Mouse (Mus musculus): ENCODE results near the gene 5730409E04Rik. TPM values are rescaled to one million over a fixed set of nuclear protein-coding genes. Genes with fewer than 3 reads are reported as not detected.

Gene 5730409E04Rik
- polyA plus RNA-seq, 1 experiment from 2014 or later, result 16.4 TPM

- 81% methylated on average over 2 of the region's 2 CpGs for WGBS
- no peak for ATAC-seq (ENCODE audit: low FRiP score, low read depth)
- no peaks in the 10 kb centered on the region for H3K36me3 ChIP-seq
- H3K9ac ChIP-seq, result no peak overlapping the region
- H3K4me3 ChIP-seq, result no peak overlapping the region
- H3K27ac ChIP-seq (replicated peaks), result no peak overlapping the region
- peaks cover 11% of the 10 kb centered on the region for H3K4me1 ChIP-seq (replicated peaks)
- H3K9me3 ChIP-seq, result no peaks in the 10 kb centered on the region
- H3K27me3 ChIP-seq, result peaks cover 23% of the 10 kb centered on the region
- no peak overlapping the region for H3K4me2 ChIP-seq
Measured at GRCm38 (mm10) chr4:126604141-126604540, 5.5 kb upstream of the 5730409E04Rik start.

GRCm38 (mm10) chr4:126605751-126606150 lies 3.9 kb upstream of the 5730409E04Rik start:
- H3K9ac ChIP-seq, result no peak overlapping the region
- no peaks in the 10 kb centered on the region for H3K36me3 ChIP-seq
- H3K4me2 ChIP-seq, result no peak overlapping the region
- no peak overlapping the region for H3K27ac ChIP-seq (replicated peaks)
- 88% methylated on average over 4 of the region's 4 CpGs for WGBS
- H3K27me3 ChIP-seq, result peaks cover 23% of the 10 kb centered on the region
- H3K4me1 ChIP-seq (replicated peaks), result peaks cover 15% of the 10 kb centered on the region
- H3K4me3 ChIP-seq, result no peak overlapping the region
- H3K9me3 ChIP-seq, result no peaks in the 10 kb centered on the region
- ATAC-seq (ENCODE audit: low FRiP score, low read depth), result no peak

- Histone ChIP-seq H3K9ac (no peak overlapping the region), H3K36me3 (no peaks in the 10 kb centered on the region), H3K27me3 (no peaks in the 10 kb centered on the region; the same call in 1 of the 2 replicates), H3K27ac (replicated peaks) (no peak overlapping the region), H3K9me3 (no peaks in the 10 kb centered on the region), H3K4me3 (no peak overlapping the region), H3K4me1 (replicated peaks) (peaks cover 10% of the 10 kb centered on the region; the same call in 1 of the 2 replicates), H3K4me2 (no peak overlapping the region)
- 92% methylated on average over 17 of the region's 17 CpGs for WGBS
- no peak for ATAC-seq (ENCODE audit: low FRiP score, low read depth)
Measured at GRCm38 (mm10) chr4:126611991-126612390, 2.4 kb downstream of the 5730409E04Rik start.

- H3K9me3 ChIP-seq, result no peaks in the 10 kb centered on the region
- no peak overlapping the region for H3K4me2 ChIP-seq
- peaks cover 19% of the 10 kb centered on the region for H3K4me1 ChIP-seq (replicated peaks)
- no peak overlapping the region for H3K4me3 ChIP-seq
- H3K9ac ChIP-seq, result no peak overlapping the region
- WGBS, result 92% methylated on average over 4 of the region's 4 CpGs
- no peaks in the 10 kb centered on the region for H3K36me3 ChIP-seq
- no peak for ATAC-seq (ENCODE audit: low FRiP score, low read depth)
- no peak overlapping the region for H3K27ac ChIP-seq (replicated peaks)
- H3K27me3 ChIP-seq, result peaks cover 7% of the 10 kb centered on the region; the same call in 1 of the 2 replicates
Measured at GRCm38 (mm10) chr4:126616312-126616711, 6.7 kb downstream of the 5730409E04Rik start.

- Histone ChIP-seq H3K27me3 (peaks cover 12% of the 10 kb centered on the region), H3K4me2 (peak overlapping the region; percentile 65), H3K36me3 (no peaks in the 10 kb centered on the region), H3K4me1 (replicated peaks) (peaks cover 13% of the 10 kb centered on the region), H3K9me3 (no peaks in the 10 kb centered on the region), H3K27ac (replicated peaks) (no peak overlapping the region), H3K9ac (peak overlapping the region; percentile 43), H3K4me3 (peak overlapping the region; percentile 35)
- peak; percentile 34; the same call in 1 of the 2 replicates for ATAC-seq (ENCODE audit: low FRiP score, low read depth)
- 3% methylated on average over 33 of the region's 33 CpGs for WGBS
Measured at GRCm38 (mm10) chr4:126619691-126620330, 10.2 kb downstream of the 5730409E04Rik start.

- Histone ChIP-seq H3K36me3 (no peaks in the 10 kb centered on the region), H3K9me3 (no peaks in the 10 kb centered on the region), H3K4me1 (replicated peaks) (peaks cover 13% of the 10 kb centered on the region), H3K9ac (peak overlapping the region; percentile 43), H3K27ac (replicated peaks) (no peak overlapping the region), H3K27me3 (peaks cover 12% of the 10 kb centered on the region), H3K4me3 (peak overlapping the region; percentile 35), H3K4me2 (peak overlapping the region; percentile 65)
- ATAC-seq (ENCODE audit: low FRiP score, low read depth), result peak; percentile 15; the same call in 1 of the 2 replicates
- 17% methylated on average over 13 of the region's 13 CpGs for WGBS
Measured at GRCm38 (mm10) chr4:126620349-126620874, 10.8 kb downstream of the 5730409E04Rik start.

GRCm38 (mm10) chr4:126627021-126627681 lies 17.5 kb downstream of the 5730409E04Rik start:
- Histone ChIP-seq H3K4me1 (replicated peaks) (peaks cover 12% of the 10 kb centered on the region), H3K27ac (replicated peaks) (no peak overlapping the region), H3K36me3 (no peaks in the 10 kb centered on the region), H3K9me3 (no peaks in the 10 kb centered on the region), H3K4me3 (no peak overlapping the region), H3K27me3 (0 out of 2 replicates have a peak, but pooled peaks cover 2% of the 10 kb centered on the region), H3K9ac (no peak overlapping the region), H3K4me2 (peak overlapping the region; percentile 41)
- ATAC-seq (ENCODE audit: low FRiP score, low read depth), result no peak
- 3% methylated on average over 23 of the region's 23 CpGs for WGBS

GRCm38 (mm10) chr4:126631922-126632321 lies 22.3 kb downstream of the 5730409E04Rik start:
- 49% methylated on average over 2 of the region's 2 CpGs for WGBS
- H3K4me3 ChIP-seq, result no peak overlapping the region
- no peak overlapping the region for H3K4me2 ChIP-seq
- no peaks in the 10 kb centered on the region for H3K36me3 ChIP-seq
- no peaks in the 10 kb centered on the region for H3K9me3 ChIP-seq
- H3K27ac ChIP-seq (replicated peaks), result no peak overlapping the region
- ATAC-seq (ENCODE audit: low FRiP score, low read depth), result no peak
- H3K27me3 ChIP-seq, result peaks cover 8% of the 10 kb centered on the region; the same call in 1 of the 2 replicates
- no peak overlapping the region for H3K9ac ChIP-seq
- H3K4me1 ChIP-seq (replicated peaks), result peaks cover 18% of the 10 kb centered on the region

- Histone ChIP-seq H3K27me3 (peaks cover 11% of the 10 kb centered on the region; the same call in 1 of the 2 replicates), H3K9me3 (no peaks in the 10 kb centered on the region), H3K4me2 (no peak overlapping the region), H3K9ac (no peak overlapping the region), H3K4me1 (replicated peaks) (peaks cover 11% of the 10 kb centered on the region; the same call in 1 of the 2 replicates), H3K27ac (replicated peaks) (no peak overlapping the region), H3K36me3 (no peaks in the 10 kb centered on the region), H3K4me3 (no peak overlapping the region)
- 68% methylated on average over 3 of the region's 3 CpGs for WGBS
- no peak for ATAC-seq (ENCODE audit: low FRiP score, low read depth)
Measured at GRCm38 (mm10) chr4:126632668-126633067, 23.1 kb downstream of the 5730409E04Rik start.

- no peak overlapping the region for H3K9ac ChIP-seq
- peak overlapping the region; percentile 46 for H3K4me2 ChIP-seq
- H3K4me1 ChIP-seq (replicated peaks), result peaks cover 15% of the 10 kb centered on the region
- ATAC-seq (ENCODE audit: low FRiP score, low read depth), result no peak
- no peaks in the 10 kb centered on the region for H3K9me3 ChIP-seq
- peak overlapping the region; percentile 1; the same call in 1 of the 2 replicates for H3K4me3 ChIP-seq
- 21% methylated on average over 11 of the region's 11 CpGs for WGBS
- no peaks in the 10 kb centered on the region for H3K36me3 ChIP-seq
- peaks cover 14% of the 10 kb centered on the region; the same call in 1 of the 2 replicates for H3K27me3 ChIP-seq
- no peak overlapping the region for H3K27ac ChIP-seq (replicated peaks)
Measured at GRCm38 (mm10) chr4:126636330-126636729, 26.7 kb downstream of the 5730409E04Rik start.

GRCm38 (mm10) chr4:126637446-126637845 lies 27.8 kb downstream of the 5730409E04Rik start:
- Histone ChIP-seq H3K36me3 (no peaks in the 10 kb centered on the region), H3K4me3 (no peak overlapping the region), H3K27me3 (peaks cover 14% of the 10 kb centered on the region; the same call in 1 of the 2 replicates), H3K4me2 (no peak overlapping the region), H3K9ac (no peak overlapping the region), H3K4me1 (replicated peaks) (peaks cover 15% of the 10 kb centered on the region), H3K27ac (replicated peaks) (no peak overlapping the region), H3K9me3 (no peaks in the 10 kb centered on the region)
- WGBS, result 60% methylated on average over 4 of the region's 4 CpGs
- no peak for ATAC-seq (ENCODE audit: low FRiP score, low read depth)

GRCm38 (mm10) chr4:126639339-126639738 lies 29.7 kb downstream of the 5730409E04Rik start:
- ATAC-seq (ENCODE audit: low FRiP score, low read depth), result no peak

More at GRCm38 (mm10) chr4:126639339-126639738, 29.7 kb downstream of the 5730409E04Rik start:
- Histone ChIP-seq H3K36me3 (no peaks in the 10 kb centered on the region), H3K9ac (no peak overlapping the region), H3K4me3 (no peak overlapping the region), H3K27ac (replicated peaks) (no peak overlapping the region), H3K9me3 (no peaks in the 10 kb centered on the region), H3K4me1 (replicated peaks) (peaks cover 17% of the 10 kb centered on the region), H3K27me3 (peaks cover 11% of the 10 kb centered on the region; the same call in 1 of the 2 replicates), H3K4me2 (no peak overlapping the region)
- 32% methylated on average over 7 of the region's 7 CpGs for WGBS
